ENCODE assay signal across 29 mouse cellular contexts in genomic region chr6:88605715-88606114, GRCm38 (mm10). TPM values are rescaled to one million over a fixed set of nuclear protein-coding genes. Genes with fewer than 3 reads are reported as not detected.
DNase-seq lines count a peak whose midpoint lies in the region; ATAC-seq and TF ChIP-seq lines count a peak whose summit lies in the region.
"Had no signal": no experiment of that assay in that cellular context is flagged by ENCODE, and none has a peak within 500 bp of the region (broad histone marks: within the 10 kb centered on the region; RNA-seq: fewer than 3 reads in every experiment).

No protein-coding gene starts in this region.

- 53% methylated on average over 2 of the region's 2 CpGs for WGBS in forebrain, embryonic 15.5 days
- WGBS in forebrain, embryonic 12.5 days = 95% methylated on average over 2 of the region's 2 CpGs
- WGBS in intestine, embryonic 16.5 days = 87% methylated on average over 2 of the region's 2 CpGs

- peak; percentile 53 for ATAC-seq in forebrain, embryonic 15.5 days (replicated peaks)
- no peak for ATAC-seq in forebrain, embryonic 12.5 days (ENCODE audit: low FRiP score)
- ATAC-seq in intestine, embryonic 16.5 days = no peak
- ATAC-seq: hindbrain, postnatal 0 days; inflammation-experienced regulatory T-cells, adult 6 months; intestine, postnatal 0 days had no signal

- TF ChIP-seq CTCF in left cerebral cortex, adult 2 months (IDR thresholded peaks at IDR 0.05) = no peak

- peak overlapping the region; percentile 47 for H3K27ac ChIP-seq in forebrain, embryonic 15.5 days (replicated peaks)
- H3K27ac ChIP-seq in forebrain, embryonic 12.5 days = no peak overlapping the region
- peak overlapping the region; percentile 73 for H3K27ac ChIP-seq in left cerebral cortex, adult 2 months
- H3K27ac ChIP-seq in intestine, embryonic 16.5 days (ENCODE audit: low read length) = no peak overlapping the region
- H3K27ac ChIP-seq: embryonic facial prominence, embryonic 10.5 days; embryonic facial prominence, embryonic 13.5 days; heart, adult 2 months; heart, embryonic 10.5 days; heart, embryonic 13.5 days; hindbrain, embryonic 14.5 days; hindbrain, postnatal 0 days had no signal

- 0 out of 2 replicates have a peak, but pooled peaks cover 6% of the 10 kb centered on the region for H3K4me1 ChIP-seq in forebrain, embryonic 15.5 days
- no peaks in the 10 kb centered on the region for H3K4me1 ChIP-seq in forebrain, embryonic 12.5 days
- no peaks in the 10 kb centered on the region for H3K4me1 ChIP-seq in intestine, embryonic 16.5 days (ENCODE audit: control insufficient read depth, insufficient read depth, low read length)
- H3K4me1 ChIP-seq: embryonic facial prominence, embryonic 10.5 days; embryonic facial prominence, embryonic 13.5 days had no signal

- H3K27me3 ChIP-seq in forebrain, embryonic 15.5 days = no peaks in the 10 kb centered on the region
- H3K27me3 ChIP-seq in forebrain, embryonic 12.5 days = no peaks in the 10 kb centered on the region
- H3K27me3 ChIP-seq in intestine, embryonic 16.5 days (replicated peaks; ENCODE audit: control insufficient read depth, insufficient read depth, low read length) = no peaks in the 10 kb centered on the region
- H3K27me3 ChIP-seq: embryonic facial prominence, embryonic 13.5 days; heart, embryonic 13.5 days had no signal

- H3K36me3 ChIP-seq in forebrain, embryonic 15.5 days = no peaks in the 10 kb centered on the region
- H3K36me3 ChIP-seq in forebrain, embryonic 12.5 days (replicated peaks) = no peaks in the 10 kb centered on the region
- no peaks in the 10 kb centered on the region for H3K36me3 ChIP-seq in intestine, embryonic 16.5 days (ENCODE audit: control insufficient read depth, insufficient read depth, low read length)
- H3K36me3 ChIP-seq: embryonic facial prominence, embryonic 10.5 days; embryonic facial prominence, embryonic 13.5 days; heart, embryonic 10.5 days; heart, embryonic 13.5 days had no signal

- H3K9me3 ChIP-seq in forebrain, embryonic 15.5 days = no peaks in the 10 kb centered on the region
- no peaks in the 10 kb centered on the region for H3K9me3 ChIP-seq in forebrain, embryonic 12.5 days
- H3K9me3 ChIP-seq in intestine, embryonic 16.5 days (ENCODE audit: control insufficient read depth, low read length) = no peaks in the 10 kb centered on the region
- H3K9me3 ChIP-seq: embryonic facial prominence, embryonic 10.5 days; embryonic facial prominence, embryonic 13.5 days; heart, embryonic 10.5 days; heart, embryonic 13.5 days had no signal

- no peak overlapping the region for H3K4me2 ChIP-seq in forebrain, embryonic 15.5 days (replicated peaks)
- H3K4me2 ChIP-seq in forebrain, embryonic 12.5 days = no peak overlapping the region
- no peak overlapping the region for H3K4me2 ChIP-seq in intestine, embryonic 16.5 days (ENCODE audit: low read depth, low read length)
- H3K4me2 ChIP-seq: embryonic facial prominence, embryonic 13.5 days; heart, embryonic 13.5 days; hindbrain, embryonic 14.5 days had no signal

- DNase-seq in left cerebral cortex, adult 2 months (ENCODE audit: extremely low spot score in 1 of 2, low spot score in 2 of 2) = no peak
- DNase-seq in left cerebral cortex, adult 8-10 months (ENCODE audit: low spot score in 2 of 2) = no peak
- DNase-seq in brain, embryonic 18.5 days (ENCODE audit: low read depth, low spot score) = peak; percentile 30
- DNase-seq in gastrocnemius, postnatal 4 days (ENCODE audit: low spot score in 2 of 2) = no peak
- DNase-seq: adrenal gland, adult 8-10 months; adrenal gland, postnatal 25 days; B cell, adult 2 months; cerebellum, adult 11 months; cerebellum, adult 2 months; cerebellum, adult 9-11 months; cerebellum, postnatal 25 days; embryo, embryonic 11 days; gastrocnemius, postnatal 25 days; heart, adult 2 months; heart, postnatal 14 days; heart, postnatal 4 days; kidney, adult 2 months had no signal

- H3K9ac ChIP-seq in forebrain, embryonic 15.5 days (replicated peaks) = no peak overlapping the region
- no peak overlapping the region for H3K9ac ChIP-seq in forebrain, embryonic 12.5 days
- H3K9ac ChIP-seq in intestine, embryonic 16.5 days (ENCODE audit: low read depth, low read length) = no peak overlapping the region
- H3K9ac ChIP-seq: embryonic facial prominence, embryonic 13.5 days; heart, embryonic 13.5 days; hindbrain, embryonic 14.5 days had no signal

- intact Hi-C loops in left cerebral cortex, adult 2 months (cut with DNase I) = no loop called here

- H3K4me3 ChIP-seq in forebrain, embryonic 15.5 days = no peak overlapping the region
- H3K4me3 ChIP-seq in forebrain, embryonic 12.5 days (replicated peaks) = no peak overlapping the region
- H3K4me3 ChIP-seq in left cerebral cortex, adult 2 months = no peak overlapping the region
- H3K4me3 ChIP-seq in intestine, embryonic 16.5 days (ENCODE audit: low read length) = no peak overlapping the region
- H3K4me3 ChIP-seq: embryonic facial prominence, embryonic 10.5 days; embryonic facial prominence, embryonic 13.5 days; heart, adult 2 months; heart, embryonic 10.5 days; heart, embryonic 13.5 days had no signal

RNA-seq across cellular contexts. Expression of gene Kbtbd12, which starts 32.0 kb away (rescaled TPM):
- polyA plus RNA-seq in forebrain, embryonic 15.5 days (2015; fragmentation: Nextera tagmentation; extraction: Ambion mirVana) = 0.20 TPM in 1 of 2 replicates, not detected in the other
- polyA plus RNA-seq in forebrain, embryonic 12.5 days (2016; fragmentation: Nextera tagmentation; extraction: Ambion mirVana) = 0.15 and 0.21 TPM in 2 replicates
- total RNA-seq in left cerebral cortex, adult 2 months (2021) = under 1 TPM in 1 of 2 experiments, not detected in 1; 0.23 TPM
- 1 to 10 TPM in 1 of 4 experiments, under 1 TPM in 3; 0.39 to 1.7 (median 0.93) TPM for total RNA-seq in left cerebral cortex, adult 8-10 months (2022)
- 10 to 100 TPM; 28.1 to 29.6 TPM for total RNA-seq in gastrocnemius, postnatal 4 days (2021)
- polyA plus RNA-seq in intestine, embryonic 16.5 days (2015; fragmentation: Nextera tagmentation; extraction: Ambion mirVana) = 0.21 and 0.32 TPM in 2 replicates
- polyA plus RNA-seq: hindbrain, embryonic 11.5 days; inflammation-experienced regulatory T-cells, adult 6 months had no signal

Comparison
In these comparisons a context has a peak if more than half of its experiments do, and no peak if none do; other contexts are left out.
1. H3K27ac ChIP-seq: peak in forebrain, embryonic 15.5 days (single experiment) and left cerebral cortex, adult 2 months (single experiment); none in forebrain, embryonic 12.5 days (single experiment) and intestine, embryonic 16.5 days (single experiment).
2. RNA of gene Kbtbd12, which starts 32.0 kb away (total RNA-seq): 28.1 to 29.6 TPM in gastrocnemius, postnatal 4 days; 0.39 to 1.7 TPM in left cerebral cortex, adult 8-10 months and 0.23 TPM in left cerebral cortex, adult 2 months; every median in the first group is over 10 times any median in the second.